Mouse (Mus musculus): Measurements from ENCODE around the gene Togaram2.
"Not testable (repeated sequence)": the region's sequence is repeated elsewhere in the genome, so short reads cannot be mapped to it uniquely, and the experiment has no call there.

Gene Togaram2

DNA sequence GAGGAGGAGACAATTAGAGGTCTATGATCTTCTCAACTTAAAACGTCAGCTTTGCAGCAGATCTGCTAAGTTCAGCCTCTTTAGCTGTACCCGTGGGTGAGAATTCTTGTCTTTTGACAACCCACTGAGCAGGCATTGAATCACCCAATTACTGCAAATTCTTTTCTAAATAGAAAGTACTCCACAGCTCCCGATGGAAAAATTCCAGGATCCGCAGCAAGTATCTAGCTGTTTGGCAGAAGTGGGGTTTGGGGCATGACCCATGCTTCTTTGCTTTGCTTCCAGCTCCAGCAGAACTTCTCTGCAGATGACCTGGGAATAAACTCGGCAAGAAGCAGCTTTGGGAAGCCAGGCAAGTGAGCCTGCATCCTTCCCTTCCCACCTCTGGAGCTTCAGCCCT lies 69.9 kb downstream of the Togaram2 start:
- DNase-seq: no peak

DNA sequence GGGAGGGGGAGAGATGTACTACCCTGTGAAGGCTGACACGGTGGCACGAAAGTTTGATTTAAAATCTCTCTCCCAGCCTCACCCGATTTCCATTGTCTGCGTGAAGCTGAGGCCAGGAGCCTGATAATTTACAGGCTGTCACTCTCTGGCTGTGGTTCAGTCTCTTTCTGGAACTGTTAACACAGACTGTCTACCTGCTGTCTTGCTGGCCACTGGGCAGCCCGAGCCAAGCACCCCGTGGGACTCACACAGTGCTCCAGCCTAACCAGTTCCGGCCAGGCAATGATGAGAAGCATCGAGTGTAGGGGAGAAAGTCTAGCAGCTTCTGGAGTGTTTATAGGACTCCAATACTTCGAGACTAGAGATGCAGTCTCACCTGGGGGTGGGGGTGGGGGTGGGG lies 73.1 kb downstream of the Togaram2 start:
- peak; percentile 78 to 86 for DNase-seq

DNA sequence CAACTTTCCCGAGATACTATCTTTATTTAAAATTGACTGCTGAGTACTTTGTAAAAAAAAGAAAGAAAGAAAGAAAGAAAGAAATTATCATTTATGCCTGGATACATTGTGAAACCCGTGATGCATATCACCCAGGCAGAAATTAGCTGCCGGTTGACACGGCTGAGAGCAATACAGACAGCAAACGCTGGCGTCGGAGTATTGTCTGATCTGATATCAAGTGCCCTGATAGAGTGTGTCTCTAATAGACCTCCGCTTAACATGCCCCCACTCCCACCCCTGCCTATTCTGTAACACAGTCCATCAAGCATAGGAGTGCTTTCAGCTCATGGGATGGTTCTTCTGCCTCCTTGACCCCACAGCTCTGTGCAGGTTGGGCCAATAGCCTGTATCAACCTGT lies 74.5 kb downstream of the Togaram2 start:
- DNase-seq: no peak

DNA sequence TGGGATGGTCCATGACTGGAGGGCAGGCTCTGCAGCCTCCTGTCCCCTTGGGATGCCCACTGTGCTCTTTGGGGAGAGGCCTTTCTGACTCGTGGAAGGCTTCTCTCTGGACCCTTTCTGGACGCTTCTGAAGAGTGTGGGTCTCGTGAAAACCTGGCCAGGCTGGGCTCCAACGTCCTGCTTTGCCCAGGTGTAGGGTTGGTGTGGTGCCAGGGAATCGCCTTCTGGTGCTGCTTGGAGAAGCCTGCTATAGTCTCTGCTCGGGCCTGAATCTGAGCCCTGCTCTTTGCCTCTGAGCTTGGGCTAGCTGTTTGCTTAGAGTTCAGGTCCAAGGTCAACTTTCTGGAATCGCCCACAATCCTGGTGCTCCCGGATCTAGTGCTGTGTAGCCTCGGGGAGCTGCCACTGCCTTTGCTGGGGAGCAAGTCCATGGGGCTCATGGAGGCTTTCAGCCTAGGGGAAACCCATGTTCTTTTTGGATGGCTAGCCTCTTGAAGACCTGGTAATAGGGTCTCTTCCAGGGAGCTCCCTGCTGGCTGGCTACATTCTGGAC lies 76.6 kb downstream of the Togaram2 start:
- peak; percentile 83 to 85 for DNase-seq

DNA sequence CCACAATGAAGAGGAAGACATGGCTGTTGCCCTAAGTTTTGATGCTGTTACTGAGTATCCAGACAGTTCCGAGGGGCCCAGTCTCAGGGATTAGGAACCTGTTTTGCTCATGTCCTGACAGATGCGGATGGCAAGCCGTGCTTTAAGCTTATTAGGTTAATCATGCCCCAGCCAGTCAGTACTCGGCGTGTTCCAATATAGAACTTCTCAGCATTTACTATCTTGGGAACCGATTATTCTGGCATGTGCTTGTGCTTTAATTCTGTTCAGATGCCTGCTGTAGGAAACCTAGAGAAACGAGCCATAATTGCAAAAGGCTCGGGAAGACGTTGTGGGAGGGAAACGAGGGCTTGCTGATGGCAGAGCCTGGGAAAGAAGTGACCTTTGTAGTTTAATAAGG lies 79.8 kb downstream of the Togaram2 start, which contains the start of gene Pcare:
TSS of gene Pcare (minus strand) at position 64 of the 400 bp plus-strand sequence.
- no peak for DNase-seq

DNA sequence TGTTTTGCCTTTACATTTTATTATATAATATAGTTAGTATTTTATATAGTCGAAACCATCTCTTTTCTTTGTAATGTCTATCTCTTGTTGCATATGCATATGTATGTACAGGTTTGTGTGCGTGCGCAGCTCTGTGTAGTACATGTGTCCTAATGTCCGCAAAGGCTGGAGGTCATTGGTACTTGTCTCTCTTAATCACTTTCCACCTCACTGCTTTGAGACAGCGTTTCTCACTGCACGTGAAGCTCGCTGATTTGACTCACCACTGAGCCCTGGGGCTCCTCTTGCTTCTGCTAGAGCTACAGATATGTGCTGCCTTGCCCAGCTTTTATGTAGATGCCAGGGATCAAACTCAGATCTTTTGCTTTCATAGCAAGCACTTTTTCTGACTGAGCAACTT lies 87.5 kb downstream of the Togaram2 start:
- no peak for DNase-seq

DNA sequence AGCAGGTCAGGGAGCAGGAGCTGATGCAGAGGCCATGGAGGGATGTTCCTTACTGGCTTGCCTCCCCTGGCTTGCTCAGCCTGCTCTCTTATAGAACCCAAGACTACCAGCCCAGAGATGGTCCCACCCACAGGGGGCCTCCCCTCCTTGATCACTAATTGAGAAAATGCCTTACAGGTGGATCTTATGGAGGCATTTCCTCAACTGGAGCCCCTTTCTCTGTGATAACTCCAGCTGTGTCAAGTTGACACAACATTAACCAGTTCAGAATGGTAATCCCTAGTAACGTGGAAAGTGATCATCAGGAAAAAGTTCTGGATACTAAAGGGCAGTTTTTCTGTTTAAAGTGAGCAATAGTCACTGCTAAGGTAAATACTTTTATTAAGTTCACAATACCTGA lies 95.1 kb downstream of the Togaram2 start, which contains the start of gene Clip4:
TSS of gene Clip4 (plus strand) at position 301 of the 400 bp plus-strand sequence.
- DNase-seq: not testable (repeated sequence)

DNA sequence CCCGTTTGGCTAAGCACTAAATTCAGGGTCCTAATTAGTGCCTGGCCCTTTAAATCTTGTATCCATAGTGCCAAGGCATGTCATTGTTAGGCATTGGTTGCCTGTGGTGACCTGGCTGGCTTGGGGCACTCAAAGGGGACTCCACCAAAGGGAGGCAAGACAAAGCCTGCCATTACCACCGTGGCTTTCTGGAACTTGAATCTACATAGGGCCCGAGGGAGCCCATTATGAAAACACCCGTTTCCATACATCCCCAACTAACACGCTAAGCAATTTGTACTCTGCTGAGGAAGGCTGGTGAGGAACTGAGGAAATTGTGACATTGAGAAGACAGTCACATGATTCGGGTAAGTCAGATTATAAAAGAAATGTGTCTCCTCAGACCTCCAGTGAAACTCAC lies 96.5 kb downstream of the Togaram2 start:
- no peak for DNase-seq

DNA sequence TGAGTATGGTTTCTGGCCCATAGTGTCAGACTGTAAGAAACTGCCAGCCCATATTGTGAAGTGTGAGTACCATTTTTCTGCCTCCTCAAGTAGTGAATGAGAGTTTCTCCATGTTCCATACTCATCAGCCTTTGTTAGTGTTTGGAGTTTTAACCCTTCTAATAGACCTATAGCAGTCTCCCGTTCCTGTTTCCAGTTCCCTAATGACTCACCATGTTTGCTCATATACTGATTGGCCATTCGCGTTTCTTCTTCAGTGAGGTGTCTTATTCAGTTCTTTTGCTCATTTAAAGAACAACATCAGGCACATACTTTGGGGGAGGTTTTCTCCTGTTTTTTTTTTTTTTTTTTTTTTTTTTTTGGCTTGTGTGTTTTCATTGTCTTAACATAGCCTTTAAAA lies 97.6 kb downstream of the Togaram2 start:
- DNase-seq: no peak

DNA sequence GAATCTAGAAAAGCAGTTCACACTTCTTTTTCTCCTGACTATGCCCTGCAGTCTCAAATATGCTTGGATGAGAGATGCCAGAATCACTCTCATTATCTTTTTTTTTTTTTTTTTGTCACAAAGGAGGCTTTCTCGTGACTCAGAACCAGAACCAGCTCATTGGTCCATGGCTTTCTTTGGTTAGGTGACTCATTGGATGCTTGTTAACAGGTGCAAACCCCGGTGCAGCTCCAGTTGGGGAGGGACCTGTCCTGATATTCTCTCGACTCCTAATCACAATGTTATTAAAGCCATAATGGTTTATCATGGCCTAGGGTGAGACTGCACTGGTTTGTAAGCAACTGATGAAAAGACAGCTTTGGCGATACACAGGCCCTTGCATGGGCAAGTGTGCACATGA lies 101.1 kb downstream of the Togaram2 start:
- DNase-seq: no peak

DNA sequence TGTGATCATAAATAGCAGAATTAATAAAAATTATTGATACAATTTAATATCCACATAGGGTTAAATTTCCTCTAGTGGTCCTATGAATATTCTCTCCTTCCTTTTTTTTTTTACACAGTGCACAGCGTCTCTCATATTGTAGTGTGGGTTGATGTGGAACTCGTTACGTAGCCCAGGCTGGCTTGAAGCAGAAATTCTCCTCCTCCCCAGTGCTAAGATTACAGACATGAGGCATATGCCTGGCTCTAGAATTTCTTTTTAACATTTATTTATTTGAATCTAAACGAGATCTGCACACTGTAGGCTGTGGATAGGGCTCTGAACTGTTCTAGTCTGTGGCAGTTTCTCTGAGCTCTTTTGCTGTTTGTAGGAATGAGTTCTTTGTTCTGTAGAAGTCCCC lies 102.2 kb downstream of the Togaram2 start:
- DNase-seq: no peak

DNA sequence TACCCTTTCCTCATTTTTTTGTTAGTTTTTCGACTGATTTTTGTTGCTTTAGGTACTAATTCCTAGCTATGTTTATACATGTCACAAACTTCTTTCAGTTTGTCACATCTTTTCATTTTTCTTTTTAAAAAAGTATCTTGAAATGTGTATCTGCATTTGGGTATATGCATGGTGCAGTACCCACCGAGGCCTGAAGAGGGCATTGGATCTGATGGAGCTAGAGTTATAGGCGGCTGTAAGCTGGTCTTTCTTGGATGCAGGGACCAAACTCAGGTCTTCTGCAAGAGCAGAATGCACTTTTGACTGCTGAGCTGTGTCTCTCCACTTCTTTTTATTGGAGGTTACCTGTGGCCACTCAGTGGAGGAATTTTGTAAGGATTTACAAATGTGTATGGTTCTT lies 105.6 kb downstream of the Togaram2 start:
- peak in 1 of 2 experiments; percentile 29 for DNase-seq
